Mouse (Mus musculus) kidney, postnatal 36 days (tissue): Measurements from ENCODE around the gene Gps1.
"Not testable (repeated sequence)": the region's sequence is repeated elsewhere in the genome, so short reads cannot be mapped to it uniquely, and the experiment has no call there.

Experiments used
- DNase-seq, 2 experiments: peaks; one replicate each; pipeline ENCODE4 v3.0.0; 2021 to 2022; ENCODE audit warnings: mixed read lengths in 2 of 2

The Gps1 gene

DNA sequence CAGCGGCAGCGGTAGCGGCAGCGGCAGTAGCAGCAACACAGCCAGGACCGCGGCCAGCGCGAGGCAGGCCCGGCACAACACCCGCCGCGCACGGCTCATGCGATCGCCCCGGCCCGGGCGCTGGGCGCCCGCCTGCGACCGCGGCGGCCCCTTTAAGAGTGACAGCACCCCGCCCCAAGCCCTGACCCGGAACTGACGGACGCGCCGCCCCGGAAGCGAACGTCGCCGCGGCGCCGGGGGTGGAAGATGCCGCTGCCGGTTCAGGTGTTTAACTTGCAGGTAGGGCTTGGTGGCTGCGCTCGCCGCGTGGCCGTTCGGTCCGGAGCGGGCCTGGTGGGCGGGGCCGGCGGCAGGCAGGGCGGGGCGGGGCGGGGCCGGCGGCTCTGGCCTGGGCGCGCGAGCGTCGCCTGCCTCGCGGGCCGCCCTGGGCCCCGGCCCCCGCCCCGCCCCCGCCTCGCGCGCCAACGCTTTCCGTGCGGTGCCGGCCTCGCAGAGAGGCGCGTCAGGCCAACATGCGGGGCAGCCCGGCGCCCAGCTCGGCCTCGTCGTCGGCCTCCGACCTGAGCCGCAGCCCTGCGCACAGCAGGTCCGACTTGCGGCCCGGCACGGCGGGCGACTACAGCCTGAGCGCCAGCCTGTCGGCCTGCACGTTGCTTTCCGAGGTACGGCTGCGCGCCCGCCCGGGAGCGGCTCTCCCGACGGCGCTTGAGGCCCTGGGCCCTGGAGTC lies at the start of gene Gps1, which contains the start of gene Rfng:
Gene Gps1 (plus strand): TSS at position 209 of the 728 bp plus-strand sequence.
Gene Rfng (minus strand): TSS at position 144 of the 728 bp plus-strand sequence.
- peak; percentile 88 to 92 for DNase-seq

GRCm38 (mm10) chr11:120736424-120736823 lies 47.6 kb upstream of the Gps1 start:
- DNase-seq = no peak

GRCm38 (mm10) chr11:120740981-120741380 lies 43.1 kb upstream of the Gps1 start:
- no peak for DNase-seq

DNA sequence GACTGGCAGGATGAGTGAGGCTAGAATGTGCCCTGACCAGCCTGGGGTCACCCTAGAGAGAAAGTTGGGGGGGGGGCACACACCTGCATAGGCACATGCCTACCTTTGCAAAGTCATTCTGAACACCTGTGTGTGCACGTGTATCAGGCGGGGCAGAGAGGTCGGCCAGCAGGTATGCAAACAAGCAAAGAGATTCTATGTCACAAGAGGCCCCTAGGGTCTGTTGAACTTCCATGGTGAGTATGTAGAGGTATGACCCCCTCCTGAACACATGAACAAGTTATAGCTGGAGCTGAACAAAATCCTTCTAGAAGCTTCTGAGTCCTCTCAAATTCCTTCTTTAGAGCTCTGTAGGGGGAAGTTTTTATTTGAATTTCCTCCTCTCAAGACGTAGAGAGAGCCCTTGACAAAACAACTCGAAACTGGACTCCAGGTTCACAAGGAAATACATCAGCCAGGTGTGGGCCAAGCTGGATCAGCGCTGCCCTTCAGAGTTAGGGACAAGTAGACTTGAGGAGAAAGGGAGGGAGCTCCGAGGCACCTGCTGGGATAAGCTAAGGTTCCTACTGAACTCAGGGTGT lies 39.9 kb upstream of the Gps1 start:
- no peak for DNase-seq

GRCm38 (mm10) chr11:120747974-120748373 lies 36.1 kb upstream of the Gps1 start:
- DNase-seq = peak in 1 of 2 experiments; percentile 28

DNA sequence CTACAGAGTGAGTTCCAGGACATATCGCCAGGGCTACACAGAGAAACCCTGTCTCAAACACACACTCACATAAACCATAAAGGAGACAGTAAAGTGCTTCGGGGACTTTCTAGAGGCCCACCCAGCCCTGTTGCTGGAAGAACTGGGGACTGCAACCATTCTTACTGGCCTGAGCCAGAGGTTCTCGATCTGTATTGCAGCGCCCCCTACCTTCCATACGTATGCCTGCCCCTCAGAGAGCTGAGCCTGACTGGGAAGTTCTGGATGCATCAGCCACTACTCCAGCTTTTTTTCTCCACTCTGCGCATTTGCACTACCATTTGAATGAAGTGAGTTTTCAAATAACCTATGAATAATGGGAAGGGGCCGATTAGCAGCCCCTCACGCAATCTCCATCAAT lies 34.6 kb upstream of the Gps1 start:
- DNase-seq = peak; percentile 54 to 75

DNA sequence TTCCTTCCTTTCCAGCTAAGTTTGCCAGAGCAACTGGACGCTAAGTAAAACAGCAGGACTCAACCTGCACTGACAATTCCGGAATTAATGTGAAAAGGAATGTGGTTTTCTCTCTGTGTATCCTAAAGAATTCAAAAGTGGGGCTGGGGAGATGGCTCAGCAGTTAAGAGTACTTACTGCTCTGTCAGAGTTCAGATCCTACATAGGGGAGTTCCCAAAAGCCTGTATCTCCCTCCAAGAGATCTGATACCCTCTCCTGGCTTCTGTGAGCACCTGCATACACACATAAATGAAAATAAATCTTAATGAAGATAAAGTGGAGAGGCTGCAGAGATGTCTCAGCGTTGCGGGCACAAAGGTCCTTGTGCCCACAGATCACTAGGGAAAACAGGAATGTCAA lies 32.5 kb upstream of the Gps1 start:
- no peak for DNase-seq

GRCm38 (mm10) chr11:120760236-120760635 lies 23.8 kb upstream of the Gps1 start:
- no peak for DNase-seq

DNA sequence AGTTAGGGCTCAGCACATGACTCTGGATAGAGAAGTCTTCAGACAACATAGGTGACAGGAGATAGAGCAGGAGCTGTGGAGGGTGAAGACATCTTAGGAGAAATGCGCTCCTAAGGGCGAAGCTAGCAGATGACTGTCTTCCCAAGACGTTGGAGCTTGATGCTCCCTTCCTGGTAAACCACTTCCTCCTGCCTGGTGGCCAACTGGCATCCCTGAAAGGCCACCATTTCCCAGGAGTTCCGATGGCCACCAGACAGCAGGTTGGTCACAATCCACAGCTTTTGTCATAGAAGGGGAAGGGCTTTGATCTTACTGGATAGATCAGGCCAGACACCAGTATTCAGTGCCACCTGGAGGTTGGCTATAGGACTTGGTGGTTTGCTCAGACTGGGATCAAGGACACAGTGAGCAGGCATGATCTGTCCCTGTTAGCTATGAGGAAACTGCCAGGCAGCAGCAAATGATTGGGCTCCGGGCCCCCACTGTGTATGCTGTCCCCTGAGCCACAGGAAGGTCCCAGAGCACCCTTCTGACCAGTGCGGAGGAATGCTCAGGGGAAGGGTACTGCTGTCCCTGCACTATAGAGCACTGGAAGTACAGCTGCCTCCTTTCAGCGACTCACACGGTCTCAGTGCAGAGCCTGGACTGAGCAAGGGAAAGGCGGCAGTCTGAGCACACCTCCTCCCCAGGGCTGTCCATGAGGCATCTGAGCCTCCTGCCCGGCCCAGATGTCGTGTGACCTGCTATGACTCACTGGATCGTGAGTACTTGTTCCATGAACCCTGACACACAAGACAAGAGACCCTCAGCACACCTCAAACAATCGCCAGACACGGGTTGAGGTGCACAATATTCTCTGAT lies 22.0 kb upstream of the Gps1 start:
- DNase-seq = no peak

GRCm38 (mm10) chr11:120762672-120763041 lies 21.4 kb upstream of the Gps1 start, which contains the start of gene Hmga1b:
Hmga1b (plus strand) TSS chr11:120762794.
- DNase-seq = peak in 1 of 2 experiments; percentile 54

DNA sequence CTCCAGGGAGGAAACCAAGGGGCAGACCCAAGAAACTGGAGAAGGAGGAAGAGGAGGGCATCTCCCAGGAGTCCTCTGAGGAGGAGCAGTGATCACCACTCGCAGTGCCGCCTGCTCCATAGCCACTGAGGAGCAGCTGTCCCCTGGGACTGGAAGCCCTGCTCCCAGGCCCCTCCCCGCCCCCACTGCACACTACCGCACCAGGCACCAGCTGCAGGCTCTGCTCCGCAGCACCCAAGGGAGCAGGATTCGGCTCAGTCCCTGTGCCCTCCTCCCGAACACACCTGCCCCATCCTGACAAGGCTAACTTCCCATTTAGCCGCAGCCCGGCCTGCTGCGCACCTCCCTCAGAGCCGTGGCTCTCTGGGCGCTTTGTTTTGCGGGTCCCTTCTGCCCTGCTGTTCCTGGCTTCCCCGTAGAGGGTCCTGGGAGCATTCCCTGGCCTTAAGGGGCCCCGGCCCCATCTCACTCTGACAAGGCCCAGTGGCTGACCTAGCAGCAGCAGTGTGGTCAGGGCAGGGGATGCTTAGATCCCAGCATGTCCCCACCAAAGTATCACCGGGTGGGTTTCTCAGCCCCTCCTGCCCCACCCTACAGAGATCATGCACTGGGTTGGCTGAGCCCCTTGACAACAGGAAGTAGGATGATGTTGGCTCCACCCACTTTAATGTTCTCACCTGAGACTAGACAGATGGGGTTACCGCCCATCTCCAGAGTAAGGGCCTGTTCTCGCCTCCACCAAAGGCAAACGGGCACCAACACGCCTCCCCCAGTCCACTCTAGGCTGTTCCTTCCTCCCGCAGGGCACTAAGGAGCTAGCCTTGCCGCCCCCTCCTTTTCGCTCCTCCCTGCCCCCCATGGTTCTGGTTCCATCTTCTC lies 20.7 kb upstream of the Gps1 start:
- not testable (repeated sequence) for DNase-seq

DNA sequence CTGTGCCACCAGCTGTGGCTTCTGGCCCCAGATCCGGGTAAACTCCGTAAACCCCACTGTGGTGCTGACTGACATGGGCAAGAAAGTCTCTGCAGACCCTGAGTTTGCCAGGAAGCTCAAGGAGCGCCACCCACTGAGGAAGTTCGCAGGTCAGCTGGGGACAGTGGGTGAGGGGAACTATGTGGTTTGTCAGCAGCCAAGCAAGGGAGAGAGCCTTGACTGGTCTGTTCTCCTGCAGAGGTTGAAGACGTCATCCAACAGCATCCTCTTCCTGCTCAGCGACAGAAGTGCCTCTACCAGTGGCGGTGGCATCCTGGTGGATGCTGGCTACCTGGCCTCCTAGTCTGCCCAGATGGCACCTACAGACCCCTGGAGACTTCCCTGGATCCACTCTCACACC lies 17.0 kb upstream of the Gps1 start:
- DNase-seq = not testable (repeated sequence)

DNA sequence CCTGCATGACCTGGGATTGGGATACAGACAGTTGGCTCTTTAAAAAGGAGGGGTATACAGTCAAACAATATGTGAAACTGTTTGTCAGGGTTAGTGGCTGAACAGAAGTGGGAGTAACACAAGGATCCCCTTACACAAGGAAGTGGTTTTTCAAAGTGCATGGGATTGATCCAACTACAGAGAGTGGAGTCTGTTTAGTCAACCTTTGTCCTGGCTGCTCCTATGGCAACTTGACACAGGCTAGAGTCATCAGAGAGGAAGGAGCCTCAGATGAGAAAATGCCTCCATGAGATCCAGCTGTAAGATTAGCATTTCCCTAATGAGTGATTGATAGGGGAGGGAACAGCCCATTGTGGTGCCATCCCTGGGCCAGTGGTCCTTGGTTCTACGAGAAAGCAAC lies 15.9 kb upstream of the Gps1 start:
- no peak for DNase-seq

GRCm38 (mm10) chr11:120772749-120773148 lies 11.3 kb upstream of the Gps1 start:
- no peak for DNase-seq

- DNase-seq = no peak
Measured at GRCm38 (mm10) chr11:120773463-120774190, 10.4 kb upstream of the Gps1 start.

- peak; percentile 93 to 99 for DNase-seq
Measured at GRCm38 (mm10) chr11:120775774-120776469, 8.2 kb upstream of the Gps1 start.

DNA sequence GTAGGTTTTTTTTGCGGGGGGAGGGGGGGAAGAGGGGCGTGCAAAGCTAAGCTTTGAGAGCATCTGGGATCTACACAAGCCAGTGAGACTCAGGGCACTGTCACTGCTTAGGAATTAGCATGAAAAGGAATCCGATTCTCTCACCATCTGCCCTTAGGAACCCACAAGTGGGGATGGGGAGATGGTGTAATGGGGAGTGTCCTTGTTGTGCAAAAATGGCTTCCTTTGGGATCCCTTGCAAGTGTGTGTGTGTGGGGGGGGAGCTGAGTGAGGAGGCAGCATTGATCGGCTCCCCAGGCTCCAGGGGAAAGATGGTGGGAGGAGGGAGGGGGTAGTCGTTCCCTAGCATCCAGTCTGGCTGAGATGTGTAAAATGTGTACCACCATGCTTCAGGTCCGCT lies 6.9 kb upstream of the Gps1 start:
- no peak for DNase-seq

GRCm38 (mm10) chr11:120779876-120780275 lies 4.2 kb upstream of the Gps1 start:
- DNase-seq = no peak

- DNase-seq = peak; percentile 47 to 48
Measured at GRCm38 (mm10) chr11:120781361-120781760, 2.7 kb upstream of the Gps1 start.

GRCm38 (mm10) chr11:120783426-120784063 lies 527 bp upstream of the Gps1 start:
- no peak for DNase-seq

DNA sequence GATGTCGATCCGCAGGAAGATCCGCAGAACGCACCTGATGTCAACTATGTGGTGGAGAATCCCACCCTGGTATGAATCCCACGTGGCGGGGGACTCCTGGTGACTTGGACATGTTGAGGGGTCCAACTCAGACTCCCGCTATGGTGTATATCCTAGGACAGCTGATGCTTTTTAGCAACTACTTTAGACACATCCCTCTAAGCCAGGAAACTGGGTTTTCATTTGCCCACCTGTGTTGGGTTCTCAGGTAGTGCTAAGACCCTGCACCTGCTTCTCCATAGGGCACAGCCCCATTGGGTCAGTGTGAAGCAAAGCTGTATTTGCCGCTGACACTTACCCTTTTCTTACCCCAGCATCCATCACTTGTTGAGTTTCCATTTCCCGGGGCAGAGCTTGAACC lies 1.1 kb downstream of the Gps1 start:
- no peak for DNase-seq
